Comparison of ENCODE assay signal across 8 mouse cellular contexts in the genomic region with DNA sequence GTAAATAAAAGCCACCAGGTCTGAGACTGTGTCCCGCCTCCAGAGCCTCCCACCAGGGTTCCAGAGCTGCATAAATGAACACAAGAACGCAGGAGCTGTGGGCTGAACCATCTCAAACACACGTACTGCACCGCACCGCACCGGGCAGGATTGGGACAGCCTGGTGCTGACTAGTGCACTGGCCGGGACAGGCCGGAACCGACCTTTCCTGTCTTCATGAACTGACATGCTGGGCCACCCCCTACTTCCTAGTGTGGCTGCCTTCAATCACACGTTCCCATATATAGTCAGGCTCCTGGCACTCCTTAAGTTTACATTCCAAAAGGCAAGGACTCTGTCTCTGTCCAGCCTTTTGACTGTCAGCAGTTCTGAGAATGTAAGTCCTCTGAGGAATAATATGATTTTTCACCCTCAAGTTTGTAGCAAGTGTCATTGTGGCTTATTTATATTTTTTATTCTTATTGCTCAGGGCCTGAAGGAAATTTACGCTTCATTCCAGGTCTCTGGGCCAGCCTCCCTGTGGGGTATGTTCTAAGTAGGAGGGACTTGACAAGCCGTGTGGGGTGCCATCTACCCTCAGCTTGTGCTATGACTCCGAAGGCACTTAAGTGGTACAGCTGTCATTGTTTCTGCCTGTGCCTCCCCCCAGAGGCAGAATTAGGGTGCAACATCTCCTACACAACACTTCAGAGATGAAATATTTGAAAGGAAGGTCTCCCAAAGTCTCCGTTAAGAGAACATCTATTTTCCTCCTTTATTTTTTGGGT. TPM values are rescaled to one million over a fixed set of nuclear protein-coding genes. Genes with fewer than 3 reads are reported as not detected.
DNase-seq lines count a peak whose midpoint lies in the region; ATAC-seq and TF ChIP-seq lines count a peak whose summit lies in the region.

No protein-coding gene starts in this region.

- no peaks in the 10 kb centered on the region for H3K27me3 ChIP-seq in forebrain, embryonic 14.5 days (replicated peaks; ENCODE audit: control insufficient read depth, insufficient read depth, low read length)
- H3K27me3 ChIP-seq in forebrain, embryonic 15.5 days = no peaks in the 10 kb centered on the region
- no peaks in the 10 kb centered on the region for H3K27me3 ChIP-seq in heart, postnatal 0 days (ENCODE audit: control insufficient read depth, insufficient read depth, low read length)
- no peaks in the 10 kb centered on the region for H3K27me3 ChIP-seq in limb, embryonic 10.5 days (ENCODE audit: low read depth, poor library complexity, severe bottlenecking)
- no peaks in the 10 kb centered on the region for H3K27me3 ChIP-seq in small intestine, adult 2 months (ENCODE audit: control insufficient read depth, insufficient read depth, low read length)

- TF ChIP-seq EP300 in heart, postnatal 0 days (IDR thresholded peaks at IDR 0.05; ENCODE audit: low read depth) = no peak; the same call in 1 of the 2 replicates

- TF ChIP-seq POLR2A in small intestine, adult 2 months (IDR thresholded peaks at IDR 0.05; ENCODE audit: low read depth, low read length) = 0 out of 2 replicates have a peak, but pooled peaks have one; percentile 15

- peak; percentile 3 for DNase-seq in forebrain, embryonic 14.5 days (ENCODE audit: low spot score)
- DNase-seq in adipocyte (ENCODE audit: low spot score) = peak; percentile 9
- peak; percentile 61 for DNase-seq in heart, postnatal 0 days (ENCODE audit: low spot score)
- peak; percentile 35 for DNase-seq in limb, embryonic 10.5 days (ENCODE audit: low spot score)
- no peak for DNase-seq in thymus, adult 18-20 months
- no peak for DNase-seq in cerebellum, adult 8-10 months

- WGBS in forebrain, embryonic 14.5 days = 83% methylated on average over 14 of the region's 14 CpGs
- whole genome bisulfite sequencing in forebrain, embryonic 15.5 days = 82% methylated on average over 14 of the region's 14 CpGs
- 27% methylated on average over 14 of the region's 14 CpGs for WGBS in heart, postnatal 0 days
- 69% methylated on average over 14 of the region's 14 CpGs for WGBS in limb, embryonic 10.5 days
- WGBS in small intestine, adult 2 months = 67% methylated on average over 14 of the region's 14 CpGs

- H3K4me3 ChIP-seq in forebrain, embryonic 14.5 days (ENCODE audit: low read depth, low read length) = no peak overlapping the region
- no peak overlapping the region for H3K4me3 ChIP-seq in forebrain, embryonic 15.5 days
- H3K4me3 ChIP-seq in heart, postnatal 0 days (ENCODE audit: low read depth, low read length) = no peak overlapping the region
- no peak overlapping the region for H3K4me3 ChIP-seq in limb, embryonic 10.5 days
- no peak overlapping the region for H3K4me3 ChIP-seq in small intestine, adult 2 months (ENCODE audit: low read depth, low read length)

- no peaks in the 10 kb centered on the region for H3K4me1 ChIP-seq in forebrain, embryonic 14.5 days (ENCODE audit: control insufficient read depth, insufficient read depth, low read length)
- peaks cover 7% of the 10 kb centered on the region for H3K4me1 ChIP-seq in forebrain, embryonic 15.5 days
- H3K4me1 ChIP-seq in heart, postnatal 0 days (ENCODE audit: control insufficient read depth, insufficient read depth) = peaks cover 41% of the 10 kb centered on the region
- peaks cover 68% of the 10 kb centered on the region for H3K4me1 ChIP-seq in limb, embryonic 10.5 days
- 0 out of 2 replicates have a peak, but pooled peaks cover 2% of the 10 kb centered on the region for H3K4me1 ChIP-seq in small intestine, adult 2 months (ENCODE audit: control insufficient read depth, insufficient read depth, insufficient read length, low read length)

- TF ChIP-seq CTCF in heart, postnatal 0 days (IDR thresholded peaks at IDR 0.05; ENCODE audit: low read depth) = peak; percentile 44
- TF ChIP-seq CTCF in small intestine, adult 2 months (IDR thresholded peaks at IDR 0.05; ENCODE audit: extremely low read depth, insufficient read length, insufficient replicate concordance, low read depth, low read length) = no peak

- H3K36me3 ChIP-seq in forebrain, embryonic 14.5 days (ENCODE audit: control insufficient read depth, insufficient read depth, low read length) = 0 out of 2 replicates have a peak, but pooled peaks cover under 1% of the 10 kb centered on the region
- no peaks in the 10 kb centered on the region for H3K36me3 ChIP-seq in forebrain, embryonic 15.5 days
- no peaks in the 10 kb centered on the region; the same call in 1 of the 2 replicates for H3K36me3 ChIP-seq in heart, postnatal 0 days (replicated peaks; ENCODE audit: control insufficient read depth, insufficient read depth, low read length)
- H3K36me3 ChIP-seq in limb, embryonic 10.5 days = peaks cover 22% of the 10 kb centered on the region
- H3K36me3 ChIP-seq in small intestine, adult 2 months (ENCODE audit: control insufficient read depth, insufficient read depth, low read length) = no peaks in the 10 kb centered on the region

- H3K9ac ChIP-seq in forebrain, embryonic 14.5 days (ENCODE audit: low read length) = no peak overlapping the region
- H3K9ac ChIP-seq in forebrain, embryonic 15.5 days (replicated peaks) = no peak overlapping the region
- H3K9ac ChIP-seq in heart, postnatal 0 days (replicated peaks; ENCODE audit: low read depth, low read length) = peak overlapping the region; percentile 3; the same call in 1 of the 2 replicates

- H3K9me3 ChIP-seq in forebrain, embryonic 14.5 days (replicated peaks; ENCODE audit: control insufficient read depth, low read length) = no peaks in the 10 kb centered on the region
- no peaks in the 10 kb centered on the region for H3K9me3 ChIP-seq in forebrain, embryonic 15.5 days
- H3K9me3 ChIP-seq in heart, postnatal 0 days (replicated peaks; ENCODE audit: control insufficient read depth, low read length) = no peaks in the 10 kb centered on the region
- no peaks in the 10 kb centered on the region for H3K9me3 ChIP-seq in limb, embryonic 10.5 days (replicated peaks)

- no peak overlapping the region for H3K27ac ChIP-seq in forebrain, embryonic 14.5 days (ENCODE audit: low read depth, low read length)
- H3K27ac ChIP-seq in forebrain, embryonic 15.5 days (replicated peaks) = no peak overlapping the region
- H3K27ac ChIP-seq in heart, postnatal 0 days (ENCODE audit: low read depth) = peak overlapping the region; percentile 85
- H3K27ac ChIP-seq in limb, embryonic 10.5 days = peak overlapping the region; percentile 95
- peak overlapping the region; percentile 64 for H3K27ac ChIP-seq in small intestine, adult 2 months (ENCODE audit: insufficient read depth, low read depth, low read length)

- no peak overlapping the region for H3K4me2 ChIP-seq in forebrain, embryonic 14.5 days (ENCODE audit: low read length)
- H3K4me2 ChIP-seq in forebrain, embryonic 15.5 days (replicated peaks) = no peak overlapping the region
- peak overlapping the region; percentile 33 for H3K4me2 ChIP-seq in heart, postnatal 0 days (ENCODE audit: low read depth, low read length)

- ATAC-seq in forebrain, embryonic 14.5 days = no peak
- no peak for ATAC-seq in forebrain, embryonic 15.5 days (replicated peaks)
- peak; percentile 49 for ATAC-seq in heart, postnatal 0 days (ENCODE audit: insufficient read depth, low read depth)

RNA-seq across cellular contexts. Expression of a gene that starts 1.1 kb away (rescaled TPM):
- polyA plus RNA-seq in forebrain, embryonic 14.5 days (2014; fragmentation: Nextera tagmentation; extraction: Ambion mirVana) = 11.8 and 13.6 TPM in 2 replicates
- 10.5 and 11.5 TPM in 2 replicates for polyA plus RNA-seq in forebrain, embryonic 15.5 days (2015; fragmentation: Nextera tagmentation; extraction: Ambion mirVana)
- total RNA-seq in heart, postnatal 0 days (2014; rRNA removed; ENCODE audit: low replicate concordance) = 53.8 and 56.4 TPM in 2 replicates
- 27.2 and 27.9 TPM in 2 replicates for polyA plus RNA-seq in heart, postnatal 0 days (2015; fragmentation: Nextera tagmentation; extraction: Ambion mirVana)
- 11.3 and 15.3 TPM in 2 replicates for polyA plus RNA-seq in limb, embryonic 10.5 days (2016; fragmentation: Nextera tagmentation; extraction: Ambion mirVana)
- 9.7 and 17.7 TPM in 2 replicates for polyA plus RNA-seq in small intestine, adult 2 months (2012; rRNA removed)

RNA-seq across cellular contexts. Expression of a gene that starts 33.5 kb away (rescaled TPM):
- 27.3 and 40.0 TPM in 2 replicates for polyA plus RNA-seq in forebrain, embryonic 14.5 days (2014; fragmentation: Nextera tagmentation; extraction: Ambion mirVana)
- polyA plus RNA-seq in forebrain, embryonic 15.5 days (2015; fragmentation: Nextera tagmentation; extraction: Ambion mirVana) = 54.6 and 57.2 TPM in 2 replicates
- total RNA-seq in heart, postnatal 0 days (2014; rRNA removed; ENCODE audit: low replicate concordance) = 27.9 and 31.4 TPM in 2 replicates
- polyA plus RNA-seq in heart, postnatal 0 days (2015; fragmentation: Nextera tagmentation; extraction: Ambion mirVana) = 13.2 and 15.3 TPM in 2 replicates
- polyA plus RNA-seq in limb, embryonic 10.5 days (2016; fragmentation: Nextera tagmentation; extraction: Ambion mirVana) = 60.6 and 60.7 TPM in 2 replicates
- polyA plus RNA-seq in small intestine, adult 2 months (2012; rRNA removed) = 7.3 and 8.9 TPM in 2 replicates

RNA-seq across cellular contexts. Expression of a gene that starts 38.3 kb away (rescaled TPM):
- 0.17 TPM in 1 of 2 replicates, not detected in the other for polyA plus RNA-seq in forebrain, embryonic 14.5 days (2014; fragmentation: Nextera tagmentation; extraction: Ambion mirVana)
- polyA plus RNA-seq in forebrain, embryonic 15.5 days (2015; fragmentation: Nextera tagmentation; extraction: Ambion mirVana) = not detected in 2 replicates
- total RNA-seq in heart, postnatal 0 days (2014; rRNA removed; ENCODE audit: low replicate concordance) = 0.12 TPM in 1 of 2 replicates, not detected in the other
- 0.22 TPM in 2 replicates for polyA plus RNA-seq in heart, postnatal 0 days (2015; fragmentation: Nextera tagmentation; extraction: Ambion mirVana)
- polyA plus RNA-seq in limb, embryonic 10.5 days (2016; fragmentation: Nextera tagmentation; extraction: Ambion mirVana) = 0.18 and 0.23 TPM in 2 replicates
- 0.10 TPM in 1 of 2 replicates, not detected in the other for polyA plus RNA-seq in small intestine, adult 2 months (2012; rRNA removed)

RNA-seq across cellular contexts. Expression of a gene that starts 50.9 kb away (rescaled TPM):
- 18.9 and 25.0 TPM in 2 replicates for polyA plus RNA-seq in forebrain, embryonic 14.5 days (2014; fragmentation: Nextera tagmentation; extraction: Ambion mirVana)
- polyA plus RNA-seq in forebrain, embryonic 15.5 days (2015; fragmentation: Nextera tagmentation; extraction: Ambion mirVana) = 28.8 and 30.4 TPM in 2 replicates
- 15.4 and 20.3 TPM in 2 replicates for total RNA-seq in heart, postnatal 0 days (2014; rRNA removed; ENCODE audit: low replicate concordance)
- 12.6 and 12.8 TPM in 2 replicates for polyA plus RNA-seq in heart, postnatal 0 days (2015; fragmentation: Nextera tagmentation; extraction: Ambion mirVana)
- polyA plus RNA-seq in limb, embryonic 10.5 days (2016; fragmentation: Nextera tagmentation; extraction: Ambion mirVana) = 21.3 and 26.5 TPM in 2 replicates
- 9.5 and 15.9 TPM in 2 replicates for polyA plus RNA-seq in small intestine, adult 2 months (2012; rRNA removed)

Comparison
In these comparisons a context has a peak if more than half of its experiments do, and no peak if none do; other contexts are left out.
1. DNase-seq: peak in forebrain, embryonic 14.5 days (single experiment), adipocyte (single experiment), heart, postnatal 0 days (single experiment) and limb, embryonic 10.5 days (single experiment); none in thymus, adult 18-20 months (0 of 2) and cerebellum, adult 8-10 months (single experiment).
2. H3K27ac ChIP-seq: peak in heart, postnatal 0 days (single experiment), limb, embryonic 10.5 days (single experiment) and small intestine, adult 2 months (single experiment); none in forebrain, embryonic 14.5 days (single experiment) and forebrain, embryonic 15.5 days (single experiment).